Mouse (Mus musculus) hindbrain, embryonic 14.5 days (tissue): ENCODE measurements at regions not wholly inside any gene's neighbourhood (a gene's known extent, or its start where the extent isn't known, plus 50 kb on each side); places are given as distances from the start of the nearest gene placed in this dataset.

Source experiments
- ATAC-seq: fragments of 200-750 bp; cut with Nextera tagmentation; 2 replicates; pipeline ENCODE4 v1.8.0; 2017; ENCODE audit warnings: moderate number of reproducible peaks, mild to moderate bottlenecking, moderate TSS enrichment, moderate library complexity; ENCODE audit not compliant: low FRiP score
- DNase-seq: peaks from one replicate; pipeline ENCODE4 v3.0.0-alpha.2; 2015; ENCODE audit warnings: low spot score
- H3K27ac ChIP-seq: fragments of 300-500 bp; sonication (generic); 2 replicates; pipeline ENCODE4 v1.5.1; 2014; ENCODE audit warnings: mild to moderate bottlenecking, moderate library complexity
- H3K27me3 ChIP-seq: fragments of 300-500 bp; sonication (generic); 2 replicates; pipeline ENCODE4 v1.6.1; 2014; ENCODE audit warnings: mild to moderate bottlenecking, low read length, mixed read lengths; ENCODE audit not compliant: control insufficient read depth, insufficient read depth
- H3K36me3 ChIP-seq: fragments of 300-500 bp; sonication (generic); replicated peaks from 2 replicates; pipeline ENCODE4 v1.6.1; 2014; ENCODE audit not compliant: control insufficient read depth, insufficient read depth
- H3K4me1 ChIP-seq: fragments of 300-500 bp; sonication (generic); replicated peaks from 2 replicates; pipeline ENCODE4 v1.6.1; 2014; ENCODE audit warnings: antibody characterized with exemption, low read length, mixed read lengths; ENCODE audit not compliant: control insufficient read depth, insufficient read depth
- H3K4me2 ChIP-seq: fragments of 300-500 bp; sonication (generic); replicated peaks from 2 replicates; pipeline ENCODE4 v1.6.1; 2014; ENCODE audit warnings: mild to moderate bottlenecking, moderate library complexity
- H3K4me3 ChIP-seq: fragments of 300-500 bp; sonication (generic); replicated peaks from 2 replicates; pipeline ENCODE4 v1.5.1; 2014; ENCODE audit warnings: mild to moderate bottlenecking, low read length
- H3K9ac ChIP-seq: fragments of 300-500 bp; sonication (generic); 2 replicates; pipeline ENCODE4 v1.6.1; 2014
- H3K9me3 ChIP-seq: fragments of 300-500 bp; sonication (generic); 2 replicates; pipeline ENCODE4 v1.6.1; 2016; ENCODE audit warnings: low read length; ENCODE audit not compliant: control insufficient read depth
- WGBS: fragments of 180-500 bp; shearing (Covaris S2); extraction: QIAGEN DNeasy Blood & Tissue Kit; methylation state at CpG from one replicate; pipeline ENCODE4 v1.1.7; 2014; 5-methylcytosine and 5-hydroxymethylcytosine counted together

- H3K27ac ChIP-seq: no peak overlapping the region
- no peak overlapping the region for H3K9ac ChIP-seq
- H3K27me3 ChIP-seq: no peaks in the 10 kb centered on the region
- no peaks in the 10 kb centered on the region for H3K36me3 ChIP-seq
- ATAC-seq (peak; percentile 57), DNase-seq (peak; percentile 40)
- WGBS: 21% methylated on average over 3 of the region's 3 CpGs
- no peaks in the 10 kb centered on the region for H3K9me3 ChIP-seq
- H3K4me1 ChIP-seq: peaks cover 5% of the 10 kb centered on the region
- no peak overlapping the region for H3K4me2 ChIP-seq
- no peak overlapping the region for H3K4me3 ChIP-seq
Observed at GRCm38 (mm10) chr13:54847764-54848183, 58.6 kb downstream of the Tspan17 start.

GRCm38 (mm10) chr13:54851131-54851530 lies 62.0 kb downstream of the Tspan17 start:
- Histone ChIP-seq H3K27me3 (no peaks in the 10 kb centered on the region), H3K4me3 (no peak overlapping the region), H3K4me1 (peaks cover 19% of the 10 kb centered on the region), H3K9ac (no peak overlapping the region), H3K4me2 (no peak overlapping the region), H3K9me3 (no peaks in the 10 kb centered on the region), H3K27ac (no peak overlapping the region), H3K36me3 (no peaks in the 10 kb centered on the region)
- DNase-seq (no peak), ATAC-seq (no peak)
- WGBS: 61% methylated on average over 4 of the region's 4 CpGs

GRCm38 (mm10) chr13:54855333-54856238 lies 66.4 kb downstream of the Tspan17 start:
- no peak overlapping the region; the same call in 1 of the 2 replicates for H3K27ac ChIP-seq
- H3K36me3 ChIP-seq: no peaks in the 10 kb centered on the region
- H3K9ac ChIP-seq: no peak overlapping the region
- no peaks in the 10 kb centered on the region for H3K9me3 ChIP-seq
- no peaks in the 10 kb centered on the region for H3K27me3 ChIP-seq
- WGBS: 24% methylated on average over 14 of the region's 14 CpGs
- ATAC-seq (peak; percentile 48; the same call in 1 of the 2 replicates), DNase-seq (no peak)
- no peak overlapping the region for H3K4me2 ChIP-seq
- H3K4me3 ChIP-seq: no peak overlapping the region
- H3K4me1 ChIP-seq: peaks cover 15% of the 10 kb centered on the region

- H3K9ac ChIP-seq: no peak overlapping the region
- H3K9me3 ChIP-seq: no peaks in the 10 kb centered on the region
Observed at GRCm38 (mm10) chr13:54862931-54863330, 73.8 kb downstream of the Tspan17 start.

GRCm38 (mm10) chr13:54864048-54864447 lies 74.9 kb downstream of the Tspan17 start:
- ATAC-seq (no peak), DNase-seq (peak; percentile 58)
- H3K36me3 ChIP-seq: no peaks in the 10 kb centered on the region
- no peak overlapping the region for H3K9ac ChIP-seq
- no peaks in the 10 kb centered on the region for H3K9me3 ChIP-seq
- no peak overlapping the region for H3K27ac ChIP-seq
- H3K27me3 ChIP-seq: no peaks in the 10 kb centered on the region
- WGBS: 47% methylated on average over 10 of the region's 10 CpGs
- H3K4me2 ChIP-seq: no peak overlapping the region
- H3K4me3 ChIP-seq: no peak overlapping the region
- 0 out of 2 replicates have a peak, but pooled peaks cover 3% of the 10 kb centered on the region for H3K4me1 ChIP-seq

More at GRCm38 (mm10) chr13:54862931-54863330, 73.8 kb downstream of the Tspan17 start:
- no peak overlapping the region for H3K27ac ChIP-seq
- no peak overlapping the region for H3K4me2 ChIP-seq
- H3K4me1 ChIP-seq: 0 out of 2 replicates have a peak, but pooled peaks cover 3% of the 10 kb centered on the region
- no peak for DNase-seq
- no peak overlapping the region for H3K4me3 ChIP-seq
- ATAC-seq: no peak
- no peaks in the 10 kb centered on the region for H3K36me3 ChIP-seq
- 77% methylated on average over 4 of the region's 4 CpGs for WGBS
- no peaks in the 10 kb centered on the region for H3K27me3 ChIP-seq

GRCm38 (mm10) chr13:54872004-54872403 lies 77.2 kb upstream of the Unc5a start:
- Histone ChIP-seq H3K4me2 (no peak overlapping the region), H3K27me3 (no peaks in the 10 kb centered on the region), H3K9ac (no peak overlapping the region), H3K27ac (no peak overlapping the region), H3K4me1 (peaks cover 31% of the 10 kb centered on the region), H3K36me3 (no peaks in the 10 kb centered on the region), H3K9me3 (no peaks in the 10 kb centered on the region), H3K4me3 (no peak overlapping the region)
- ATAC-seq: no peak
- no peak for DNase-seq
- WGBS: 37% methylated on average over 12 of the region's 12 CpGs

GRCm38 (mm10) chr13:54873882-54874281 lies 75.3 kb upstream of the Unc5a start:
- ATAC-seq: no peak
- Histone ChIP-seq H3K27ac (peak overlapping the region; percentile 94), H3K4me1 (peaks cover 31% of the 10 kb centered on the region), H3K4me2 (peak overlapping the region; percentile 56), H3K4me3 (no peak overlapping the region), H3K27me3 (no peaks in the 10 kb centered on the region), H3K9me3 (no peaks in the 10 kb centered on the region), H3K9ac (peak overlapping the region; percentile 59), H3K36me3 (no peaks in the 10 kb centered on the region)
- DNase-seq: no peak
- 44% methylated on average over 9 of the region's 9 CpGs for WGBS

- WGBS: under 1% methylated on average over 38 of the region's 38 CpGs
- Histone ChIP-seq H3K9me3 (no peaks in the 10 kb centered on the region), H3K27ac (peak overlapping the region; percentile 94), H3K4me2 (peak overlapping the region; percentile 56), H3K9ac (peak overlapping the region; percentile 59), H3K4me1 (peaks cover 31% of the 10 kb centered on the region), H3K27me3 (no peaks in the 10 kb centered on the region), H3K36me3 (no peaks in the 10 kb centered on the region), H3K4me3 (peak overlapping the region; percentile 11)
- DNase-seq: peak; percentile 53
- peak; percentile 64 for ATAC-seq
Observed at GRCm38 (mm10) chr13:54874291-54875200, 74.7 kb upstream of the Unc5a start.

- H3K9me3 ChIP-seq: no peaks in the 10 kb centered on the region
- peaks cover 31% of the 10 kb centered on the region for H3K4me1 ChIP-seq
- H3K36me3 ChIP-seq: no peaks in the 10 kb centered on the region
- DNase-seq (no peak), ATAC-seq (no peak)
- H3K4me2 ChIP-seq: no peak overlapping the region
- 40% methylated on average over 8 of the region's 8 CpGs for WGBS
- H3K9ac ChIP-seq: no peak overlapping the region
- no peak overlapping the region for H3K27ac ChIP-seq
- H3K27me3 ChIP-seq: no peaks in the 10 kb centered on the region
- no peak overlapping the region for H3K4me3 ChIP-seq
Observed at GRCm38 (mm10) chr13:54876556-54876955, 72.7 kb upstream of the Unc5a start.
